Mouse (Mus musculus) erythroblast, embryonic 14.5 days (primary cell): Measurements from ENCODE around the gene Prrt2.

ENCODE experiments used
- GATA1 ChIP-seq: IDR thresholded peaks from 2 replicates; pipeline ENCODE4 v1.6.1; 2012; ENCODE audit warnings: low read length, inconsistent platforms, mixed read lengths
- TAL1 ChIP-seq: IDR thresholded peaks from 3 replicates; pipeline ENCODE4 v1.6.1; 2012; ENCODE audit warnings: low read length, inconsistent platforms, mixed read lengths

DNA sequence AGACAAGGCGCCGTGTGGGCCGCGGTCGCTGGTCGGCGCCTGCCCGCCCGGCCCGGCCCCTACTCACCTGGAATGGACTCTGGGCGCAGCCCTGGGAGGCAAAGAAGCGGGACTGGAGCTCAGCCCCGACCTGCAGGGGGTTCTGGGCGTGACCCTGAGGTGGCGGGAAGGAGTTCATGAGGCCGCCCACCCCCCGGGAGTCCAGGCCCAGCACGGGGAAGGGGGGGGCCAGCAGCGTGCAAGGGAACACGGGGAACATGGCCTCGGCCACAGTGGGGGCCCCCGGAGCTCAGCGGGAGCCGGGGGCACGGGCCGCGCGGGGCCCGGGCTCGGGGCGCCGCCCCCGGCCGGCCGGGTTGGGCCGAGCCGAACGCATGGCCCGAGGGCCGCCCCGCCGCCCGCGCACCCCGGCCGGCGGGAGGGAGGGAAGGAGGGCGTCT lies 5.2 kb upstream of the Prrt2 start:
- no peak for TF ChIP-seq GATA1
- no peak for TF ChIP-seq TAL1
